Mouse (Mus musculus) thymus, adult 2 months (tissue): ENCODE data around the gene Tatdn2.

ENCODE experiments used
- CTCF ChIP-seq: fragments of 200-500 bp; IDR thresholded peaks from 2 replicates; pipeline ENCODE4 v1.5.1; 2012; ENCODE audit warnings: mild to moderate bottlenecking, control low read depth, low read length, moderate library complexity, borderline replicate concordance; ENCODE audit not compliant: control insufficient read depth, poor library complexity, insufficient read depth; ENCODE audit errors: extremely low read depth
- POLR2A ChIP-seq: fragments of 200-500 bp; IDR thresholded peaks from 2 replicates; pipeline ENCODE4 v1.6.1; 2012; ENCODE audit warnings: mild to moderate bottlenecking, low read length, control low read depth, moderate library complexity; ENCODE audit not compliant: control insufficient read depth, poor library complexity, insufficient read depth; ENCODE audit errors: extremely low read depth

DNA sequence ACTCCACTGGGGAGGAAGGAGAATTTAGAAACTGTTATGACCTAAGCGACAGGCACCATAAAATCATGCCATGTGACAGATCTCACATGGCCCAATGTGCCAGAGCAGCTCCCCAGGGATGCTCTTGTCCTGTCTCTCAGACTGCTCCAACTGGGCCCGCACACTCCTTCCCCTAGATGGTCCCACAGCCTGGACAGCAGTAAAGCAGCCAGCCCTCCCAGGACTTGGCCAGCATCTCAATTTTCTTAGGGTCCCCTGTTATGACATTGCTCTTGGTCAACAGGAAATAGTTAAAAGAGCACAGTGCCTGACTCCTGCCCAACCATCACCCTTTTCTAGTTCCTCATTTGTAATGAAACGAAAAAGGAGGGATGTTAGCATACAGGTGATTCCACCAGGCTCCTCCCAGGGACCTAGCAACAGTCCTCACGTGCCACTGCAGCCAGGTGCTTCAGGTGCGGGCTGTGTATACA is 4.2 kb upstream of the Tatdn2 start:
- TF ChIP-seq POLR2A (no peak), CTCF (no peak)
